Mouse (Mus musculus): ENCODE results near the gene Amigo2.
A peak's percentile ranks its signal among the peaks of the same experiment; 100 is the strongest.

Gene Amigo2

GRCm38 (mm10) chr15:97267094-97267695 is 20.1 kb upstream of the Amigo2 start:
- DNase-seq = no peak

GRCm38 (mm10) chr15:97266236-97266845 is 19.3 kb upstream of the Amigo2 start:
- peak in 1 of 2 experiments; percentile 35 for DNase-seq

- no peak for DNase-seq
These were observed 15.2 kb upstream of the Amigo2 start for GRCm38 (mm10) chr15:97262251-97262650.

GRCm38 (mm10) chr15:97259968-97260597 is 13.0 kb upstream of the Amigo2 start:
- no peak for DNase-seq

- no peak for DNase-seq
These were observed 12.2 kb upstream of the Amigo2 start for GRCm38 (mm10) chr15:97259300-97259699.

- no peak for DNase-seq
These were observed 11.6 kb upstream of the Amigo2 start for GRCm38 (mm10) chr15:97258483-97259230.

- DNase-seq = no peak
These were observed 10.2 kb upstream of the Amigo2 start for GRCm38 (mm10) chr15:97257206-97257775.

- no peak for DNase-seq
These were observed 9.3 kb upstream of the Amigo2 start for GRCm38 (mm10) chr15:97256411-97256810.

- DNase-seq = no peak
These were observed 8.7 kb upstream of the Amigo2 start for GRCm38 (mm10) chr15:97255800-97256199.

- no peak for DNase-seq
These were observed 7.3 kb upstream of the Amigo2 start for GRCm38 (mm10) chr15:97254375-97254774.

- DNase-seq = no peak
These were observed 5.5 kb upstream of the Amigo2 start for GRCm38 (mm10) chr15:97252493-97253034.

GRCm38 (mm10) chr15:97249322-97249721 is 2.2 kb upstream of the Amigo2 start:
- no peak for DNase-seq

GRCm38 (mm10) chr15:97248296-97248695 is 1.2 kb upstream of the Amigo2 start:
- DNase-seq = no peak

GRCm38 (mm10) chr15:97247791-97248161 is 689 bp upstream of the Amigo2 start:
- no peak for DNase-seq

GRCm38 (mm10) chr15:97246256-97246655 is 831 bp downstream of the Amigo2 start:
- no peak for DNase-seq

- no peak for DNase-seq
These were observed 1.7 kb downstream of the Amigo2 start for GRCm38 (mm10) chr15:97245392-97245791.

- peak; percentile 46 to 72 for DNase-seq
These were observed 10.1 kb downstream of the Amigo2 start for GRCm38 (mm10) chr15:97236943-97237342.

GRCm38 (mm10) chr15:97235183-97235582 is 11.9 kb downstream of the Amigo2 start:
- DNase-seq = peak in 1 of 2 experiments; percentile 64

- no peak for DNase-seq
These were observed 13.0 kb downstream of the Amigo2 start for GRCm38 (mm10) chr15:97234076-97234475.

GRCm38 (mm10) chr15:97229494-97230077 is 17.5 kb downstream of the Amigo2 start:
- no peak for DNase-seq

- no peak for DNase-seq
These were observed 23.1 kb downstream of the Amigo2 start for GRCm38 (mm10) chr15:97224003-97224402.

- no peak for DNase-seq
These were observed 23.7 kb downstream of the Amigo2 start for GRCm38 (mm10) chr15:97223431-97223830.

- DNase-seq = no peak
These were observed 30.2 kb downstream of the Amigo2 start for GRCm38 (mm10) chr15:97216843-97217242.

Data from spleen, adult 18-20 months (tissue).